Mouse (Mus musculus) gastrocnemius, postnatal 10 days (tissue): Measurements from ENCODE around the gene Siae. TPM values are rescaled to one million over a fixed set of nuclear protein-coding genes. Genes with fewer than 3 reads are reported as not detected.
A peak's percentile ranks its signal among the peaks of the same experiment; 100 is the strongest.

Experiments
- DNase-seq: peaks from one replicate; pipeline ENCODE4 v3.0.0; 2021; ENCODE audit warnings: mixed read lengths
- total RNA-seq, 2 experiments: library from RNA; stranded (reverse); gene quantifications; 2 replicates each; pipeline ENCODE4 v1.2.3; 2021

Siae gene
- total RNA-seq, 2 experiments from 2014 or later = 4.0 to 4.4 TPM

GRCm38 (mm10) chr9:37626103-37626567 lies 70.6 kb downstream of the Siae start:
- peak; percentile 17 for DNase-seq

- DNase-seq = no peak
Measured at GRCm38 (mm10) chr9:37627263-37627662, 71.8 kb downstream of the Siae start.

GRCm38 (mm10) chr9:37628581-37628980 lies 73.1 kb downstream of the Siae start:
- DNase-seq = no peak

GRCm38 (mm10) chr9:37629941-37630340 lies 74.4 kb downstream of the Siae start:
- no peak for DNase-seq

GRCm38 (mm10) chr9:37632305-37632704 lies 76.8 kb downstream of the Siae start:
- no peak for DNase-seq

- DNase-seq = no peak
Measured at GRCm38 (mm10) chr9:37634269-37634668, 78.8 kb downstream of the Siae start.

- DNase-seq = peak; percentile 47
Measured at GRCm38 (mm10) chr9:37636335-37636734, 80.8 kb downstream of the Siae start.

- no peak for DNase-seq
Measured at GRCm38 (mm10) chr9:37636800-37637542, 81.5 kb downstream of the Siae start.

GRCm38 (mm10) chr9:37638721-37639120 lies 83.2 kb downstream of the Siae start:
- DNase-seq = no peak

- DNase-seq = no peak
Measured at GRCm38 (mm10) chr9:37646246-37646645, 90.7 kb downstream of the Siae start.

GRCm38 (mm10) chr9:37650639-37651038 lies 95.1 kb downstream of the Siae start:
- no peak for DNase-seq

- DNase-seq = no peak
Measured at GRCm38 (mm10) chr9:37653836-37654235, 98.3 kb downstream of the Siae start.

GRCm38 (mm10) chr9:37655961-37656360 lies 100.5 kb downstream of the Siae start:
- DNase-seq = no peak

GRCm38 (mm10) chr9:37656439-37656881 lies 101.0 kb downstream of the Siae start:
- no peak for DNase-seq

- peak; percentile 78 for DNase-seq
Measured at GRCm38 (mm10) chr9:37656931-37657481, 101.5 kb downstream of the Siae start, which contains the start of gene Tbrg1. Tbrg1 (minus strand) TSS chr9:37657312.

GRCm38 (mm10) chr9:37659413-37659812 lies 103.9 kb downstream of the Siae start:
- DNase-seq = no peak

GRCm38 (mm10) chr9:37663210-37663609 lies 107.7 kb downstream of the Siae start:
- no peak for DNase-seq

- no peak for DNase-seq
Measured at GRCm38 (mm10) chr9:37664604-37665003, 109.1 kb downstream of the Siae start.

GRCm38 (mm10) chr9:37666045-37666444 lies 110.5 kb downstream of the Siae start:
- no peak for DNase-seq

- DNase-seq = no peak
Measured at GRCm38 (mm10) chr9:37669115-37669514, 113.6 kb downstream of the Siae start, which contains the start of gene Panx3. Panx3 (minus strand) TSS chr9:37669235.

GRCm38 (mm10) chr9:37669678-37670077 lies 114.2 kb downstream of the Siae start:
- DNase-seq = no peak

- no peak for DNase-seq
Measured at GRCm38 (mm10) chr9:37670261-37670660, 114.8 kb downstream of the Siae start.

- no peak for DNase-seq
Measured at GRCm38 (mm10) chr9:37675287-37675686, 119.8 kb downstream of the Siae start.

- no peak for DNase-seq
Measured at GRCm38 (mm10) chr9:37681123-37681522, 125.6 kb downstream of the Siae start.
